Mouse (Mus musculus) spleen, postnatal 4 days (tissue): ENCODE measurements around the gene Pacs2.
A peak's percentile ranks its signal among the peaks of the same experiment; 100 is the strongest.

Source experiments
- DNase-seq, 2 experiments: peaks; one replicate each; pipeline ENCODE4 v3.0.0; 2022; ENCODE audit warnings: low spot score in 2 of 2

Gene Pacs2

GRCm38 (mm10) chr12:113013604-113014558 is at the start of gene Pacs2:
TSS of gene Pacs2 (plus strand) at chr12:113014508.
- peak; percentile 95 to 99 for DNase-seq

DNA sequence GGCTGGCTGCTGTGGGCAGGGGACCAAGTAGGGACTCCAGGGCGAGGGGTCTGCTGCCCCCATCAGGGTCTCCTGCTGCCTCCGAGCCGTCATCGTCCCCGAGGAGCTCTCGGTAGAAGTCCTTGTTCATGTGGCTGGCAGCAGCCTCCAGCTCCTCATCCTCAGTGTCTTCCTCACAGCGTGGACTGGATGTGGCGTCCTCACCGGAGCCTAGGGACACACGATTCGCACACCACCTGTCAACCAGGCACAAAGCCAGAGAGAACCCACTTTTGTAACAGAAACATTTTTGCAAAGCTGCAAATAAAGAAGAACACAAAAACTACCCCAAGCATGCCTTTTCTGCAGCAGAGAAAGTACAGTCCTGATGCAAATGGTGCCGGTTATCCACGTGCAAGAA is 48.5 kb upstream of the Pacs2 start:
- DNase-seq = no peak

- no peak for DNase-seq
Measured at GRCm38 (mm10) chr12:112968943-112969342, 45.4 kb upstream of the Pacs2 start.

DNA sequence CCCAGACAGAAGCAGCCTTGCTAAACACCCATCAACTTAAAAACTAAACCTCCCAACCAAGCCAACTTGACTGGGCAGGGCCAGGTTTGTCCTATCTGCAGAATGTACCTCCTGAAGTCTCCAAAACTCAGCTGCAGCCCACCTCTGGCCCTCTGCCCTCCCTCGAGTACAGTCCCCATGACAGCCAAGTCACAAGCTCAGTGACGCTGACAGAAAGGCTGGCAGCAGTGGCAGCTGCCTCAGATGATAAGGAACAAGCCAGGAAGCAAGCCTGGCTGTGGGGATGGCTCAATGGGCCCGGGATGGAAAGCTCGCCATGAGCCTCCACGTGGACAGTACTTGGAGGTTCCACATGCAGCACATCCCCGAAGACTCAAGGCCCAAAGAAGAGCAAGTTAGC is 44.7 kb upstream of the Pacs2 start:
- no peak for DNase-seq

GRCm38 (mm10) chr12:112974736-112975135 is 39.6 kb upstream of the Pacs2 start:
- no peak for DNase-seq

DNA sequence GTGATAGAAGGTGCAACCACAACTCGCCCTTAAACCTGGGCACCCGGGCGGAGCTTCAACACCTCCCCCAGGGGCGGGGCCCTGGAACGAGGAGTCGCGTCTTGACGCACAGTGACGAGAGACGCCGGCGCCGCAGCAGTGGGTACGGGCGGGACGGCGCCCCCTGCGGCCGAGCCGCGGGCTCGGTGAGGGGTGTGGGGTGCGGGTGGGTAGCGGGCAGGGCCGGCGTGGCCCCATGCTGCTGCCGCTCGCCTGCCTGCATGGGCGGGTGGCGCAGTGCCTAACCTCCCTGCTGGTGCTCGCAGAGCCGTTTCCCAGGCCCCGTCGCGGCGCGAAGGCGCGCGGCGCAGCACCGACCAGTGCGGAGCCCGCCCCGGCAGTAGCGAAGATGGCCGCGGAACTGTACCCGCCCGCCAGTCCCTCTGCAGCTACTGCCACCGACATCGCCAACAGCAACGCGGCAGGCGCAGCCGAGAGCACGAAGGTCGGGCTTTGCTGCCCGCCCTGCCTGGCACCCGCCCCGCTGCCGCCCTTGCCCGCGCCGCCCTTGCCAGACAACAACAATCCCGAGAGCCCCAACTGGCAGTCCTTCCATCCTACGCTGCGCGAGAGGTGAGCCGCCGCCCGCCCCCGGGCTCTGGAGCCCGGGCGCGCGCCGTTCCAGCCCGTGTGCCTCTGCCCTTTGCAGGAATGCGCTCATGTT is 37.8 kb upstream of the Pacs2 start, which contains the start of gene Btbd6:
TSS of gene Btbd6 (plus strand) at position 112 of the 703 bp plus-strand sequence.
- DNase-seq = peak; percentile 85 to 92

GRCm38 (mm10) chr12:112977156-112977555 is 37.2 kb upstream of the Pacs2 start:
- no peak for DNase-seq

GRCm38 (mm10) chr12:112982031-112982430 is 32.3 kb upstream of the Pacs2 start:
- no peak for DNase-seq

- DNase-seq = no peak
Measured at GRCm38 (mm10) chr12:112985346-112985745, 29.0 kb upstream of the Pacs2 start.

DNA sequence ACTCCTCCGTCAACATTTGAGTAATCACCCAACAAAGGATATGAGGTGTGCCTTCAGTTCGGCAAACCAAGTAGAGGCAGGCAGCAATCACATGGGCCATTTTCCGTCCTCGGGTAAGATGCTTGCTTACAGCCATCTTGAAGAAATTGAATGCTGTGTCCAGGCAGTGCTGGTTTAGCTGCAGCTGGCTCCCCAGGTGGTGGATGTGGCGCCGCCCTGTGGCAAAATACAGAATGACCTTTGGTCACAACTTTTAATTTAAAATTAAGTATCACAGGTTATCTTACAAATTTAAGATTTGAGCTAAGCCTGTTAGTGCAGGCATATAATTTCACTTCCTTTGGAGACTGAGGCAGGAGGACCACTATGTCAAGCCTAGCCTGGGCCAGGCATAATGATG is 26.4 kb upstream of the Pacs2 start:
- DNase-seq = peak; percentile 59 to 80

DNA sequence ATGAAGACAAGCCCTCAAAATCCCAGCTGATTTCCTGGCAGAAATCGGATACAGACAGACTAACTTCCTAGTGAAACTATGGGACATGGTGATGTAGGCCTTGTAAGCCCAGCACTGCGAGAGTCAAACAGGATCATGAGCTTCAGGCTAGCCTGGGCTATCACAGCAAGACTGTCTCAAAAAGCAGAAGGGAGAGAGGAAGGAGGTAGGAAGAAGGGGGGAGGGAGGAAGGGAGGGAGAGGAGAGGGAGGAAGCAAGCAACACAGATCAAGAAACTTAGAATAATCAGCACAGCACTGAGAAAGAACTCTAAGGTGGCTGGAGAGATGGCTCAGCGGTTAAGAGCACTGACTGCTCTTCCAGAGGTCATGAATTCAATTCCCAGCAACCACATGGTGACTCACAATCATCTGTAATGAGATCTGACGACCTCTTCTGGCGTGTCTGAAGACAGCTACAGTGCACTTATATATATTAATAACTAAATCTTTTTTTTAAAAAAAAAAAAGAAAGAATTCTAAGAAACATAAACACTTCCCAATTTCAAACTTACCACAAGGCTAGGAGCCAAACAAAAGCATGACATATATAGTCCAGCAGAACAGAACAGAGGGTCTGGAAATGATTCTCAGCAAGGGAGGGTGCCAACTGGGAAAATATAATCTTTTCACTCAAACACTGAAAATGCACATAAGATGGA is 23.5 kb upstream of the Pacs2 start:
- DNase-seq = no peak

DNA sequence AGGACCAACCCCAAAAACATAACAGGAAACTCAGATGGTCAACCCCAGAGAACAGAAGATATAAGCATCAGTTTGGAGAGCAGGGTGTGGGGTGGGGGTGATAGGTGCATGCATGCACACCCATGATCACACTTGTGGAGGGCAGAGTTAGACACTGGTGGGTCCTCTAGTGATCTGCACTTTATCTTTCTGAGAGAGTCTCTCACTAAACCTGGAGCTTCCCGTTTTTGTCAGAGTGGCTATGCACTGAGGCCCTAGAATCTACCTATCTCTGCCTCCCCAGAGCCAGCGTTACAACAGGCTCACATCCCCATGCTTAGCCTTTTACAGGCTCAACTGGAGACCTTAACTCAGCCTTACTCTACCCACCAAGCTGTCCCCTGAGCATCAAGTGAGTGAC is 22.9 kb upstream of the Pacs2 start:
- DNase-seq = no peak

GRCm38 (mm10) chr12:112994153-112994552 is 20.2 kb upstream of the Pacs2 start:
- no peak for DNase-seq

DNA sequence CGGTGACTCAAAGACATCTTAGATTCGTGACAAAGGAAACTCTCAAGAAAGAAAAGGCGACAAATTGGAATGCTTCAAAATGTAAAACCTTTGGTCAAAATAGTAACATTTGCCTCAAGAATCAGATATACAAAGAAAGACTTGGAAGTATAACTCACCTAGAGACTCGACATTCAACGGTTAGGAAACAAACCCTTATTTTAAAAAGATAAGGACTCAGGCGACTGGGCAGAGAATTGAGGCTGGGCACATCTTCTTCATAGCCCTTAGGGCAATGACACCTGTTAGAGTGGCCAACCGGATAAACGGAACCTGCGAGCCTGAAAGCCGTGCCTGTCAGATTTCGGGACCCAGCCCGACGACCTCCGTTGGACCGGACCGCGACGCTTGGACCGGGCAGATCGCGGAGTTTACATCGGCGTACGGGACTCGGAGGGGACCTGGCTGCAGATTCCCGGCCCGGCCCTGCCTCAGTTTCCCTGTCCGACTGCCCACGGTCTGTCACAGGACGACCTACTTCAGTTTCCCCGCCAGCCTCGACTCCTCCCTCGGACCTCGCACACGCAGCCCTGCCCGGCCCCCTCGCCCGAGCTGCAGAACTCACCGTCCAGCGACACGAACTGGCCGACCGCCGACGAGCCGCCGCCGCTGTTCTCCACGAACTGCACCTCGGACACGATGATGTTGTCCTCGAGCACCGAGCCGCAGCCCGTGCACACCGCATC is 14.6 kb upstream of the Pacs2 start:
- no peak for DNase-seq

DNA sequence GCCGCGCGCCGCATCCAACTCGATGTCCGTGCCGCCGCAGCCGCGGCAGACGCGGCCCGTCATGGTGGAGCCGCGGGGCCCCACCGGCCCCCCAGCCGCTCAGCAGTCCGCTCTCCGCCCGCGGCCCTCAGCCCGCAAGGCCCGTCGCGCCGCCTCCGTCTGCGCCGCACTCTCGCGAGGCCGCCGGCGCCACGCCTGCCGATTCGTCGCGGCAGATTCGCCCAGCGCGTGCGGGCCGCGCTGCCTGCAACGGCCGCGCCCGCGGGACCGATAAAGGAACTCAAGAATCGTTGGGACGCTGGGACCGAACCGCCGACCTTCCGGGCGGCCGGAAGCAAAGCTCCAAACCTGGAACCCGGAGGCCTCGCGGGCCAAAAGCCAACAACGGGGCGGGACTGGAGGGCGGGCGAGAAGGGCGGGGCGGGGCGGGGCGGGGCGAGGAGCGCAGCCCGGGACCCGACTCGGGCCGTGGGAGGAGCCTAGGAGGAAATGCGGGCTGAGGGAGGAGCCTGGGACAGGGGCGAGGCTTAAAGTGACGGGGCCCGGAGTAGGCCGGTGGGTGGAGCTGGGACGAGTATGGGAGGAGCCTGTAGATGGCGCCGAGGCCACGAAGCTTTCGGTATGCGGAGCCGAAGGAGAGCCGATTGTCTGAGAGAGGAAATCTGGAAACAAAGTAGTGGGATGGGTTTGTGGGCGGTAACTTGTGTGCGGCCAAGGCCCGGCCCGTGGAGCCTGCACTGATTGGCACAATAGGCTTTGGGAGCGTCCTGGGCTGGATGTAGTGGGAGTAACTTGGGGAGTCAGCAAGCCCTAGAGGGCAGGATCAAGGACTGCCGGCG is 13.8 kb upstream of the Pacs2 start, which contains the start of gene Brf1:
TSS of gene Brf1 (minus strand) at position 411 of the 839 bp plus-strand sequence.
- peak; percentile 97 to 98 for DNase-seq

GRCm38 (mm10) chr12:113001133-113001474 is 13.2 kb upstream of the Pacs2 start:
- DNase-seq = no peak

GRCm38 (mm10) chr12:113002667-113003066 is 11.6 kb upstream of the Pacs2 start:
- DNase-seq = no peak

- DNase-seq = no peak
Measured at GRCm38 (mm10) chr12:113004011-113004410, 10.3 kb upstream of the Pacs2 start.

DNA sequence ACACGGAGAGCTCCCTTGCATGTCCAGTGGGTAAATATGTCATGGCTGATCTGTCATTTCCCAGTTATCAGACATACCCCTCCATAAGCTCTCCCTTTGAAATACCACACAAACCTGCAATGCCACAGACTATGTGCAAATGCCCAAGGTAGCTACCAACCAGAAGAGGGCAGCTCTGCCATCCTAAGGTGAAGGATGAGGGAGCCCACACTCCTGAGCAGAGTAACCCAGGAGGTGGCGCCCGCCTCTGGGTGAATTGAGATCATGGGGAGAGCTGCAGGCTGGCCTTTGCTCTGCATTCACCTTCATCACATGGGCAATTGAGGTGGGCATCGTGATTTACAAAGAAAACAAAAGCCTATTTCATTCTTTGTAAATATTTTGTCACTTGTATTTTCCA is 9.3 kb upstream of the Pacs2 start:
- peak; percentile 75 to 84 for DNase-seq

DNA sequence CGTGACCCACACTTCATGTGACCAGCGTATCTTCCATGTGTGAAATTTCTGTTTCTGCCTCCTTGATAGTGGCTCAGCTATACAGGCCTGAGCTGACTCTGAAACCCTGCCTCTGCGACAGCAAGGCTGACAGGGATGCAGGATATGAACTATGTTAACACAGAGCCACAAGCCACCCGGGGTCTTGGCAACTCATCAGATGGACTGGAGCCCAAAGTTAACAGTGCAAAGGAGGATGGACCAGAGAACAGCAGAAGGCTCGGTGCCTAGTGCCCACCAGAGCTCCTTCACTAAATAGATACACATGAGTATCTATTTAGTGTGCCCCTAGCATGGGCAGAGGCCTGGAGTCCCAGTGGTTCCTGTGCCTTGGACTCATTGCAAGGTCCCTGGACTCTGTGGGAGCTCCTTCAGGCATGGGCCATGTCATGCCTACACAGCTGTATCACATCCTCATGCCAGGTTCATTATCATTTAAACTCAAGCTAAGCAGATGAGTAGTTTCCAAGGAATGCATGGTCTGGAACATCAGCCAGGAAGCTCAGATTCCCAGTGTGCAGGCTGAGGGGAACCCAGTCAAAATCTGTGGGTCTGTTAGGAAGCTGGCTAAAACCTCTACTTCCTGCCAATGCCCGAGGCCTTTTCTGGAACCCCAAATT is 2.5 kb upstream of the Pacs2 start:
- no peak for DNase-seq
